Mouse (Mus musculus): ENCODE results near the gene Ergic1.

Ergic1 gene

DNA sequence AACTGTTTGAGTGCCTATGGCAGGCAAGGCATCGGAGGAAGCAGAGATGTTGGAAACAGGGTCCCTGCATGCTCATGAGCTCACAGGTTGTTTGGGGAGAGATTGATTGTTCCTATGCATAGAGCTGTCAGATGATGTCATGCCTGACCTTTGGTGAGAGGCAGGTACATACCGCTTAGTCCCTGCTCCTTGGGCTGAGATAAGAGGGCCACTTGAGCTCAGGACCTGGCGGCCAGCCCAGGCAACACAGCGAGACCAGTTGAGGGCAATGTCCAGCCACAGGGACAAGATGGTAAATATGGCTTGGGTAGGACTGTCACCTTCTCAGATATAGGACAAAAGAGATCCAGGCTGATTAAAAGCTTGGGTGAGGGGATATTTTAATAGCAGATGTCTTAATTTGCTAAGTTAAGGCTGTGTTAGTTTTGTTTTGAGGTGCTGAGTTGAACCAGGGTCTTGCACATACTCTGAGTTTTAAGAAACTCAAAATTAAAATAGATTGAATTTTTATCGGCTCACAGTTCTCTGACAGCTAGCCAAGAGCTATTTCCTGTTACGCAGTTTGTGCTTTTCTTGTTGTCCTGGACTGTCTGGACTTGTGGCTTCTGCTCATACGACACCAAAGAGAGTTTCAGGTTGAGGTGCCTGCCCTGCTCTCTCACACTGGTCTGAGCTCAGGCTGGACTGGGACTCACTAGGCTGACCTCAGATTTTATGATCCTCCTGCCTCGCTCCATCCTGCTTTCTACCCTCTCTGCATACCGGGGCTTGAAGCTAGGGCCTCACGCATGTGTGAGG, 138.7 kb downstream of the Ergic1 start:
- DNase-seq (ENCODE audit: low spot score) = no peak

GRCm38 (mm10) chr17:26701565-26701964, 140.3 kb downstream of the Ergic1 start:
- no peak for DNase-seq (ENCODE audit: low spot score)

- no peak for DNase-seq (ENCODE audit: low spot score)
Observed at GRCm38 (mm10) chr17:26702621-26703020, 141.3 kb downstream of the Ergic1 start.

- DNase-seq (ENCODE audit: low spot score) = no peak
Observed at GRCm38 (mm10) chr17:26703671-26704070, 142.4 kb downstream of the Ergic1 start.

- DNase-seq (ENCODE audit: low spot score) = no peak
Observed at GRCm38 (mm10) chr17:26705463-26706359, 144.4 kb downstream of the Ergic1 start.

Measured in layer of hippocampus, adult 9-10 months (tissue).